Comparison of ENCODE assay signal across 8 mouse cellular contexts in genomic region chr10:79924998-79925784, GRCm38 (mm10). TPM values are rescaled to one million over a fixed set of nuclear protein-coding genes. Genes with fewer than 3 reads are reported as not detected.
A peak's percentile ranks its signal among the peaks of the same experiment; 100 is the strongest.
DNase-seq lines count a peak whose midpoint lies in the region; ATAC-seq lines count a peak whose summit lies in the region.

No protein-coding gene starts in this region.

- H3K27me3 ChIP-seq in hindbrain, embryonic 13.5 days = peaks cover 44% of the 10 kb centered on the region

- ATAC-seq in hindbrain, embryonic 13.5 days (ENCODE audit: low FRiP score) = no peak

- no peaks in the 10 kb centered on the region for H3K9me3 ChIP-seq in hindbrain, embryonic 13.5 days

- peak overlapping the region; percentile 89; the same call in 1 of the 2 replicates for H3K4me2 ChIP-seq in hindbrain, embryonic 13.5 days

- H3K4me1 ChIP-seq in hindbrain, embryonic 13.5 days (replicated peaks) = peaks cover 49% of the 10 kb centered on the region

- H3K27ac ChIP-seq in hindbrain, embryonic 13.5 days = no peak overlapping the region

- no peaks in the 10 kb centered on the region for H3K36me3 ChIP-seq in hindbrain, embryonic 13.5 days

- peak overlapping the region; percentile 87; the same call in 1 of the 2 replicates for H3K4me3 ChIP-seq in hindbrain, embryonic 13.5 days

- DNase-seq in MEL-GATA-1-ER (ENCODE audit: extremely low read depth, low read depth) = peak; percentile 62
- peak; percentile 98 for DNase-seq in cerebellum, adult 9-10 months
- peak; percentile 87 to 95 for DNase-seq in frontal cortex, postnatal 14 days (ENCODE audit: low spot score in 2 of 2)
- DNase-seq in left cerebral cortex, adult 11 months (ENCODE audit: low spot score) = peak; percentile 86
- peak; percentile 95 for DNase-seq in lung, postnatal 36 days
- peak; percentile 93 for DNase-seq in retina, embryonic 14.5 days (ENCODE audit: low spot score)
- DNase-seq in thymus, postnatal 4 days = peak; percentile 97

- H3K9ac ChIP-seq in hindbrain, embryonic 13.5 days = no peak overlapping the region

- WGBS in hindbrain, embryonic 13.5 days = 9% methylated on average over 29 of the region's 29 CpGs

RNA-seq across cellular contexts. Expression of gene Arid3a, which starts 1.7 kb away (rescaled TPM):
- 3.5 and 4.0 TPM in 2 replicates for polyA plus RNA-seq in hindbrain, embryonic 13.5 days (2015; fragmentation: Nextera tagmentation; extraction: Ambion mirVana)

RNA-seq across cellular contexts. Expression of gene R3hdm4, which starts 4.2 kb away (rescaled TPM):
- polyA plus RNA-seq in hindbrain, embryonic 13.5 days (2015; fragmentation: Nextera tagmentation; extraction: Ambion mirVana) = 243 and 256 TPM in 2 replicates

RNA-seq across cellular contexts. Expression of gene Kiss1r, which starts 8.4 kb away (rescaled TPM):
- polyA plus RNA-seq in hindbrain, embryonic 13.5 days (2015; fragmentation: Nextera tagmentation; extraction: Ambion mirVana) = 2.1 and 2.3 TPM in 2 replicates

RNA-seq across cellular contexts. Expression of gene Gm26602, which starts 14.5 kb away (rescaled TPM):
- 20.6 and 22.0 TPM in 2 replicates for polyA plus RNA-seq in hindbrain, embryonic 13.5 days (2015; fragmentation: Nextera tagmentation; extraction: Ambion mirVana)

RNA-seq across cellular contexts. Expression of gene Med16, which starts 16.5 kb away (rescaled TPM):
- polyA plus RNA-seq in hindbrain, embryonic 13.5 days (2015; fragmentation: Nextera tagmentation; extraction: Ambion mirVana) = 55.3 and 58.3 TPM in 2 replicates
